Mouse (Mus musculus) brain, embryonic 14.5 days (tissue): ENCODE measurements around the gene Fam189b.

Experiments used
- CTCF ChIP-seq: fragments of 200-500 bp; IDR thresholded peaks from 2 replicates; pipeline ENCODE4 v1.5.1; 2012; ENCODE audit warnings: inconsistent platforms, mild to moderate bottlenecking, moderate library complexity, borderline replicate concordance; ENCODE audit not compliant: insufficient read depth, insufficient read length; ENCODE audit errors: extremely low read depth
- POLR2A ChIP-seq: fragments of 200-500 bp; IDR thresholded peaks from 2 replicates; pipeline ENCODE4 v1.6.1; 2012; ENCODE audit warnings: mild to moderate bottlenecking, inconsistent platforms, borderline replicate concordance; ENCODE audit not compliant: poor library complexity, insufficient read depth, insufficient read length, severe bottlenecking; ENCODE audit errors: extremely low read depth

DNA sequence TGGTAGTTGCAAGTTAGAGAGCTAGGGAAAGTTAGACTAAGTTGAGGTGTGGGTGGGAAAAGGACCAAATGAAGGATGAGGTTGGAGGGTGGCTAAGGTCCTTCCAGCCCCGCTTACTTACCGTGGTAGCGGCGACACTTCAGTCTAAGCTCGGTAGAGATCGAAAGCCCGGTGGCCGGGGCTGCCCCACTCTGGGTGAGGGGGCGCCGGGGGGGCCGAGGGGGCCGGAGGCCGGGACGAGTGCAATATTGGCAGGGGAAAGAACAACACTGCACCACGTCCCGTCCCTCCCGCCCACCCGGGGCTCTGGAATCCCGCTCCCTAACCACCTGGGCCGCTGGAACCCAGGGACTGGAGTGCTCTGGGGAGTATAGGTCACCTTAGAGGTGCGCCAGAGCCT, 44.0 kb downstream of the Fam189b start, which contains the start of gene Mtx1:
- TF ChIP-seq POLR2A: no peak
- no peak for TF ChIP-seq CTCF
